Mouse (Mus musculus) hindbrain, embryonic 14.5 days (tissue): ENCODE data around the gene Olfr1025-ps1. TPM values are rescaled to one million over a fixed set of nuclear protein-coding genes. Genes with fewer than 3 reads are reported as not detected.

Source experiments
- ATAC-seq: fragments of 200-750 bp; cut with Nextera tagmentation; 2 replicates; pipeline ENCODE4 v1.8.0; 2017; ENCODE audit warnings: moderate number of reproducible peaks, mild to moderate bottlenecking, moderate TSS enrichment, moderate library complexity; ENCODE audit not compliant: low FRiP score
- DNase-seq: peaks from one replicate; pipeline ENCODE4 v3.0.0-alpha.2; 2015; ENCODE audit warnings: low spot score
- H3K27ac ChIP-seq: fragments of 300-500 bp; sonication (generic); 2 replicates; pipeline ENCODE4 v1.5.1; 2014; ENCODE audit warnings: mild to moderate bottlenecking, moderate library complexity
- H3K27me3 ChIP-seq: fragments of 300-500 bp; sonication (generic); 2 replicates; pipeline ENCODE4 v1.6.1; 2014; ENCODE audit warnings: mild to moderate bottlenecking, low read length, mixed read lengths; ENCODE audit not compliant: control insufficient read depth, insufficient read depth
- H3K36me3 ChIP-seq: fragments of 300-500 bp; sonication (generic); replicated peaks from 2 replicates; pipeline ENCODE4 v1.6.1; 2014; ENCODE audit not compliant: control insufficient read depth, insufficient read depth
- H3K4me1 ChIP-seq: fragments of 300-500 bp; sonication (generic); replicated peaks from 2 replicates; pipeline ENCODE4 v1.6.1; 2014; ENCODE audit warnings: antibody characterized with exemption, low read length, mixed read lengths; ENCODE audit not compliant: control insufficient read depth, insufficient read depth
- H3K4me2 ChIP-seq: fragments of 300-500 bp; sonication (generic); replicated peaks from 2 replicates; pipeline ENCODE4 v1.6.1; 2014; ENCODE audit warnings: mild to moderate bottlenecking, moderate library complexity
- H3K4me3 ChIP-seq: fragments of 300-500 bp; sonication (generic); replicated peaks from 2 replicates; pipeline ENCODE4 v1.5.1; 2014; ENCODE audit warnings: mild to moderate bottlenecking, low read length
- H3K9ac ChIP-seq: fragments of 300-500 bp; sonication (generic); 2 replicates; pipeline ENCODE4 v1.6.1; 2014
- H3K9me3 ChIP-seq: fragments of 300-500 bp; sonication (generic); 2 replicates; pipeline ENCODE4 v1.6.1; 2016; ENCODE audit warnings: low read length; ENCODE audit not compliant: control insufficient read depth
- WGBS: fragments of 180-500 bp; shearing (Covaris S2); extraction: QIAGEN DNeasy Blood & Tissue Kit; methylation state at CpG from one replicate; pipeline ENCODE4 v1.1.7; 2014; 5-methylcytosine and 5-hydroxymethylcytosine counted together
- polyA plus RNA-seq: library from polyadenylated mRNA; unstranded; fragments of >200 nt; fragmentation: Nextera tagmentation; extraction: Ambion mirVana; gene quantifications from 2 replicates; pipeline ENCODE4 v1.2.1, GENCODE M21; 2014

Gene Olfr1025-ps1
- not detected in 2 replicates for polyA plus RNA-seq

GRCm38 (mm10) chr2:85914893-85915292 is at the start of gene Olfr1025-ps1:
TSS of gene Olfr1025-ps1 (plus strand) at chr2:85915193.
- Histone ChIP-seq H3K9me3 (no peaks in the 10 kb centered on the region), H3K27ac (no peak within 1 kb of the TSS), H3K36me3 (no peaks in the 10 kb centered on the region), H3K4me1 (no peaks in the 10 kb centered on the region), H3K4me3 (no peak within 1 kb of the TSS), H3K27me3 (no peaks in the 10 kb centered on the region), H3K4me2 (no peak within 1 kb of the TSS), H3K9ac (no peak within 1 kb of the TSS)
- WGBS, result 69% methylated on average over 1 of the region's 1 CpGs
- DNase-seq (no peak), ATAC-seq (no peak)

DNA sequence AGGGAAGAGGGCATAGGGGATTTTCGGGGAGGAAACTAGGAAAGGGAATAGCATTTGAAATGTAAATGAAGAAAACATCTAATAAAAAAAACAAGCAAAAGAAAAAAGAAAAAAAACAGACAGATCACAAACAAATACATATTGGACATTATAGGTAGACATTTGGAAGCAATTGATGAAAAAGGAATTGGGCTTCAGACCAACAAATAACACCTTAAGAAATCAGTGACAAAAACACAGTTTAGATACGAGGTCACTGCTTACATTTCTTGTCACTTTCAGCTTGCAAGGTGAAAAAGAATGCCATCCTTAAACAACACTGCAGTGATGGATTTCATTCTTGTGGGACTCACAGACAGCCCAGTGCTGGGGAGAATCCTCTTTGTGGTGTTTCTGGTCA is 46.7 kb upstream of the Olfr1025-ps1 start, which contains the start of gene Olfr1022:
Olfr1022 (plus strand) TSS at position 301 of the 400 bp plus-strand sequence.
- Histone ChIP-seq H3K4me2 (no peak within 1 kb of the TSS), H3K9ac (no peak within 1 kb of the TSS), H3K4me3 (no peak within 1 kb of the TSS), H3K27ac (no peak within 1 kb of the TSS), H3K27me3 (no peaks in the 10 kb centered on the region), H3K4me1 (no peaks in the 10 kb centered on the region), H3K36me3 (no peaks in the 10 kb centered on the region), H3K9me3 (no peaks in the 10 kb centered on the region)
- DNase-seq (no peak), ATAC-seq (no peak)
- 53% methylated on average over 2 of the region's 2 CpGs for WGBS

GRCm38 (mm10) chr2:85885340-85885739 is 29.7 kb upstream of the Olfr1025-ps1 start, which contains the start of gene Olfr1023:
TSS of gene Olfr1023 (plus strand) at chr2:85885640.
- Histone ChIP-seq H3K4me1 (no peaks in the 10 kb centered on the region), H3K4me2 (no peak within 1 kb of the TSS), H3K9me3 (no peaks in the 10 kb centered on the region), H3K27me3 (no peaks in the 10 kb centered on the region), H3K36me3 (no peaks in the 10 kb centered on the region), H3K9ac (no peak within 1 kb of the TSS), H3K4me3 (no peak within 1 kb of the TSS), H3K27ac (no peak within 1 kb of the TSS)
- ATAC-seq (no peak), DNase-seq (no peak)
- WGBS, result 74% methylated on average over 2 of the region's 2 CpGs

DNA sequence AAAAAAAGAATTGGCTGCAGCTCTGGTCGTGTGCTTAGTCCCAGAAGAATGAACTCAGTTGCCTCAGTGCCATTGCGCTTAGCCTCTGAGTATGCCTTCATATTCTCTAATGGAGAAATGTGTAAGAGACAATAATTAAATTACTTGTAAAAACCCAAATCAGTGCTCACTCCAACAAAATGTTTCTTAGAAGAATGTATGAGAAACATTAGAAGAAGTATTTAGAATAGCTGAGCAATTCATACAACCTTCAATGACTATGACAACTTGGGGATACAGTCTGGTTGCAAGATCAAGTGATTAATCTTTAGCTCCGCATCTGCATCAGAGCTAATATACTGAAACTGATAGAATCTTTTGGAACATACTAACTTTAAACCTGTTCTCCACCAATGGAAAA is 10.0 kb upstream of the Olfr1025-ps1 start, which contains the start of gene Olfr1024:
Olfr1024 (minus strand) TSS at position 101 of the 400 bp plus-strand sequence.
- H3K27me3 ChIP-seq, result no peaks in the 10 kb centered on the region
- ATAC-seq, result no peak
- H3K36me3 ChIP-seq, result no peaks in the 10 kb centered on the region
- H3K27ac ChIP-seq, result no peak within 1 kb of the TSS
- no peak for DNase-seq
- no peak within 1 kb of the TSS for H3K4me2 ChIP-seq
- H3K4me3 ChIP-seq, result no peak within 1 kb of the TSS
- WGBS, result 87% methylated on average over 3 of the region's 3 CpGs
- H3K4me1 ChIP-seq, result no peaks in the 10 kb centered on the region
- H3K9me3 ChIP-seq, result peaks cover under 1% of the 10 kb centered on the region; the same call in 1 of the 2 replicates
- H3K9ac ChIP-seq, result no peak within 1 kb of the TSS

GRCm38 (mm10) chr2:85913197-85913596 is 1.8 kb upstream of the Olfr1025-ps1 start:
- Histone ChIP-seq H3K4me2 (no peak overlapping the region), H3K4me1 (no peaks in the 10 kb centered on the region), H3K9ac (no peak overlapping the region), H3K27ac (no peak overlapping the region), H3K36me3 (no peaks in the 10 kb centered on the region), H3K27me3 (no peaks in the 10 kb centered on the region), H3K9me3 (no peaks in the 10 kb centered on the region), H3K4me3 (no peak overlapping the region)
- DNase-seq (no peak), ATAC-seq (no peak)

DNA sequence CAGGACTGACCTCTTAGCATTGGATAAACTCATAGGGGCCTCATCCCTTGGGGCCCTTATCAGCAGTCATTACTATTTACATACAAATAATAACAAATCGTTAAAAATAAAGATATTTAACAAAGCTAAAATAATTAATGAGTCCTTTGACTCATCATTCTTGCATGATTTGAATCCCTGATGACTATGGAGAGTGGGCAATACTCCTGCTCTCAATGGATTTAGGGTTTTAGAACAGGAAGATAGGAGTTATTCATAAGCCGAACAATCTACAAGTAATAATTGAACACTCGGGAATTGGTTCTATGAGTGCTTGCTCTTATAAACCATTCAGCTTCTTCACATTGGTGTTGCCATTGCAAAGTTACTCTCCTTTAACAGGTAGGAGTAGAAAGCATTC is 6.3 kb downstream of the Olfr1025-ps1 start, which contains the start of gene Olfr1026:
Olfr1026 (plus strand) TSS at position 301 of the 400 bp plus-strand sequence.
- DNase-seq (no peak), ATAC-seq (no peak)
- 91% methylated on average over 3 of the region's 3 CpGs for WGBS
- Histone ChIP-seq H3K27me3 (no peaks in the 10 kb centered on the region), H3K9ac (no peak within 1 kb of the TSS), H3K9me3 (no peaks in the 10 kb centered on the region), H3K27ac (no peak within 1 kb of the TSS), H3K4me1 (no peaks in the 10 kb centered on the region), H3K4me3 (no peak within 1 kb of the TSS), H3K36me3 (no peaks in the 10 kb centered on the region), H3K4me2 (no peak within 1 kb of the TSS)

- H3K27me3 ChIP-seq, result no peaks in the 10 kb centered on the region
- H3K4me1 ChIP-seq, result no peaks in the 10 kb centered on the region
- no peak within 1 kb of the TSS for H3K27ac ChIP-seq
- DNase-seq (no peak), ATAC-seq (no peak)
- WGBS, result 84% methylated on average over 1 of the region's 1 CpGs
- no peaks in the 10 kb centered on the region for H3K9me3 ChIP-seq
- no peak within 1 kb of the TSS for H3K9ac ChIP-seq
- H3K4me2 ChIP-seq, result no peak within 1 kb of the TSS
- no peak within 1 kb of the TSS for H3K4me3 ChIP-seq
- no peaks in the 10 kb centered on the region for H3K36me3 ChIP-seq
Observed at GRCm38 (mm10) chr2:85950137-85950536, 35.1 kb downstream of the Olfr1025-ps1 start, which contains the start of gene Olfr1028. TSS of gene Olfr1028 (plus strand) at chr2:85950437.

Other genes starting within 250 kb of the Olfr1025-ps1 start
- gene Olfr1006, start 236.4 kb upstream of the Olfr1025-ps1 start, polyA plus RNA-seq, result not detected in 2 replicates
- gene Olfr1008, start 225.8 kb upstream of the Olfr1025-ps1 start, polyA plus RNA-seq, result not detected in 2 replicates
- gene Olfr1009, start 199.8 kb upstream of the Olfr1025-ps1 start, polyA plus RNA-seq, result not detected in 2 replicates
- not detected in 2 replicates for gene Olfr1012, start 152.4 kb upstream of the Olfr1025-ps1 start, polyA plus RNA-seq
- gene Olfr1013, start 148.1 kb upstream of the Olfr1025-ps1 start, polyA plus RNA-seq, result not detected in 2 replicates
- not detected in 2 replicates for gene Olfr1014, start 142.5 kb upstream of the Olfr1025-ps1 start, polyA plus RNA-seq
- not detected in 2 replicates for gene Olfr1015, start 133.2 kb upstream of the Olfr1025-ps1 start, polyA plus RNA-seq
- gene Olfr1016, start 112.6 kb upstream of the Olfr1025-ps1 start, polyA plus RNA-seq, result not detected in 2 replicates
- gene Olfr1018, start 96.7 kb upstream of the Olfr1025-ps1 start, polyA plus RNA-seq, result not detected in 2 replicates
- gene Olfr1019, start 69.7 kb upstream of the Olfr1025-ps1 start, polyA plus RNA-seq, result not detected in 2 replicates
- gene Olfr1020, start 68.2 kb upstream of the Olfr1025-ps1 start, polyA plus RNA-seq, result not detected in 2 replicates
- gene Olfr1022, start 46.6 kb upstream of the Olfr1025-ps1 start, polyA plus RNA-seq, result not detected in 2 replicates
- gene Olfr1023, start 29.6 kb upstream of the Olfr1025-ps1 start, polyA plus RNA-seq, result not detected in 2 replicates
- gene Olfr1024, start 10.1 kb upstream of the Olfr1025-ps1 start, polyA plus RNA-seq, result not detected in 2 replicates
- not detected in 2 replicates for gene Olfr1026, start 6.4 kb downstream of the Olfr1025-ps1 start, polyA plus RNA-seq
- gene Olfr1028, start 35.2 kb downstream of the Olfr1025-ps1 start, polyA plus RNA-seq, result not detected in 2 replicates
- not detected in 2 replicates for gene Olfr1029, start 58.7 kb downstream of the Olfr1025-ps1 start, polyA plus RNA-seq
- not detected in 2 replicates for gene Olfr1030, start 64.1 kb downstream of the Olfr1025-ps1 start, polyA plus RNA-seq
- not detected in 2 replicates for gene Olfr1031, start 75.1 kb downstream of the Olfr1025-ps1 start, polyA plus RNA-seq
- gene Olfr1032, start 90.3 kb downstream of the Olfr1025-ps1 start, polyA plus RNA-seq, result not detected in 2 replicates
- 0.22 TPM in 1 of 2 replicates, not detected in the other for gene Olfr1033, start 105.4 kb downstream of the Olfr1025-ps1 start, polyA plus RNA-seq
- gene Olfr1034, start 130.7 kb downstream of the Olfr1025-ps1 start, polyA plus RNA-seq, result not detected in 2 replicates
- not detected in 2 replicates for gene Olfr1036, start 158.8 kb downstream of the Olfr1025-ps1 start, polyA plus RNA-seq
- gene Olfr1037, start 172.2 kb downstream of the Olfr1025-ps1 start, polyA plus RNA-seq, result not detected in 2 replicates
- not detected in 2 replicates for gene Olfr1039, start 220.7 kb downstream of the Olfr1025-ps1 start, polyA plus RNA-seq
- not detected in 2 replicates for gene Olfr1040, start 231.5 kb downstream of the Olfr1025-ps1 start, polyA plus RNA-seq
- not detected in 2 replicates for gene Olfr1042, start 246.6 kb downstream of the Olfr1025-ps1 start, polyA plus RNA-seq